Mouse (Mus musculus): Measurements from ENCODE around the gene Ces2b. TPM values are rescaled to one million over a fixed set of nuclear protein-coding genes. Genes with fewer than 3 reads are reported as not detected.
"Not testable (repeated sequence)": the region's sequence is repeated elsewhere in the genome, so short reads cannot be mapped to it uniquely, and the experiment has no call there.

The Ces2b gene
- polyA plus RNA-seq, 1 experiment from 2014 or later: 0.23 TPM

- 85% methylated on average over 3 of the region's 3 CpGs for WGBS
- no peak within 1 kb of the TSS for H3K27ac ChIP-seq
- H3K4me3 ChIP-seq: no peak within 1 kb of the TSS
- no peaks in the 10 kb centered on the region for H3K9me3 ChIP-seq
- ATAC-seq (ENCODE audit: insufficient number of reproducible peaks, insufficient read depth, low FRiP score, low TSS enrichment): no peak
- H3K36me3 ChIP-seq: no peaks in the 10 kb centered on the region
- no peak within 1 kb of the TSS for H3K9ac ChIP-seq
- H3K4me2 ChIP-seq (replicated peaks): no peak within 1 kb of the TSS
- no peaks in the 10 kb centered on the region for H3K4me1 ChIP-seq
- no peaks in the 10 kb centered on the region for H3K27me3 ChIP-seq
Observed at GRCm38 (mm10) chr8:104846831-104847230, 15.5 kb downstream of the Ces2b start, which contains the start of gene Ces2c. Ces2c (plus strand) TSS chr8:104847068.

- no peak overlapping the region for H3K27ac ChIP-seq
- H3K9me3 ChIP-seq: no peaks in the 10 kb centered on the region
- no peak for ATAC-seq (ENCODE audit: insufficient number of reproducible peaks, insufficient read depth, low FRiP score, low TSS enrichment)
- H3K9ac ChIP-seq: no peak overlapping the region
- no peaks in the 10 kb centered on the region for H3K4me1 ChIP-seq
- H3K27me3 ChIP-seq: no peaks in the 10 kb centered on the region
- H3K4me2 ChIP-seq (replicated peaks): no peak overlapping the region
- 73% methylated on average over 4 of the region's 4 CpGs for WGBS
- H3K36me3 ChIP-seq: no peaks in the 10 kb centered on the region
- H3K4me3 ChIP-seq: no peak overlapping the region
Observed at GRCm38 (mm10) chr8:104847741-104848462, 16.5 kb downstream of the Ces2b start.

- H3K27me3 ChIP-seq; H3K4me1 ChIP-seq; H3K27ac ChIP-seq; ATAC-seq (ENCODE audit: insufficient number of reproducible peaks, insufficient read depth, low FRiP score, low TSS enrichment); H3K36me3 ChIP-seq; H3K4me2 ChIP-seq (replicated peaks); H3K9me3 ChIP-seq; H3K4me3 ChIP-seq; H3K9ac ChIP-seq: not testable (repeated sequence)
- no CpG with 5 or more reads among the region's 4 CpGs for WGBS
Observed at GRCm38 (mm10) chr8:104866844-104867531, 35.6 kb downstream of the Ces2b start.

GRCm38 (mm10) chr8:104868876-104869275, 37.5 kb downstream of the Ces2b start:
- H3K27ac ChIP-seq: not testable (repeated sequence)
- WGBS: no CpG with 5 or more reads among the region's 2 CpGs

GRCm38 (mm10) chr8:104886223-104886926, 55.0 kb downstream of the Ces2b start:
- no CpG with 5 or more reads among the region's 4 CpGs for WGBS
- H3K4me2 ChIP-seq (replicated peaks); H3K27me3 ChIP-seq; H3K4me3 ChIP-seq; H3K9ac ChIP-seq; ATAC-seq (ENCODE audit: insufficient number of reproducible peaks, insufficient read depth, low FRiP score, low TSS enrichment); H3K4me1 ChIP-seq; H3K9me3 ChIP-seq; H3K27ac ChIP-seq; H3K36me3 ChIP-seq: not testable (repeated sequence)

More at GRCm38 (mm10) chr8:104868876-104869275, 37.5 kb downstream of the Ces2b start:
- H3K27me3 ChIP-seq; H3K4me1 ChIP-seq; H3K4me3 ChIP-seq; ATAC-seq (ENCODE audit: insufficient number of reproducible peaks, insufficient read depth, low FRiP score, low TSS enrichment); H3K9ac ChIP-seq; H3K36me3 ChIP-seq; H3K4me2 ChIP-seq (replicated peaks); H3K9me3 ChIP-seq: not testable (repeated sequence)

Other genes with a start within 250 kb of the Ces2b start
- gene Pdp2, start 240.1 kb upstream of the Ces2b start, polyA plus RNA-seq (2016; fragmentation: Nextera tagmentation; extraction: Ambion mirVana): 13.2 and 13.7 TPM in 2 replicates
- gene Cdh16, start 207.2 kb upstream of the Ces2b start, polyA plus RNA-seq (2016; fragmentation: Nextera tagmentation; extraction: Ambion mirVana): not detected in 2 replicates
- gene Rrad, start 200.2 kb upstream of the Ces2b start, polyA plus RNA-seq (2016; fragmentation: Nextera tagmentation; extraction: Ambion mirVana): 3.5 and 5.1 TPM in 2 replicates
- gene Ciao2b, start 189.6 kb upstream of the Ces2b start, polyA plus RNA-seq (2016; fragmentation: Nextera tagmentation; extraction: Ambion mirVana): 83.7 and 87.9 TPM in 2 replicates
- not detected in 2 replicates for gene Ces2a, start 97.6 kb upstream of the Ces2b start, polyA plus RNA-seq (2016; fragmentation: Nextera tagmentation; extraction: Ambion mirVana)
- gene Ces2c, start 15.5 kb downstream of the Ces2b start, polyA plus RNA-seq (2016; fragmentation: Nextera tagmentation; extraction: Ambion mirVana): not detected in 2 replicates
- gene Ces2e, start 94.7 kb downstream of the Ces2b start, polyA plus RNA-seq (2016; fragmentation: Nextera tagmentation; extraction: Ambion mirVana): not detected in 2 replicates
- gene Ces2f, start 115.8 kb downstream of the Ces2b start, polyA plus RNA-seq (2016; fragmentation: Nextera tagmentation; extraction: Ambion mirVana): not detected in 2 replicates
- not detected in 2 replicates for gene Ces2g, start 130.1 kb downstream of the Ces2b start, polyA plus RNA-seq (2016; fragmentation: Nextera tagmentation; extraction: Ambion mirVana)
- not detected in 2 replicates for gene Ces2h, start 169.3 kb downstream of the Ces2b start, polyA plus RNA-seq (2016; fragmentation: Nextera tagmentation; extraction: Ambion mirVana)
- gene Ces3a, start 217.0 kb downstream of the Ces2b start, polyA plus RNA-seq (2016; fragmentation: Nextera tagmentation; extraction: Ambion mirVana): not detected in 2 replicates